Mouse (Mus musculus): Measurements from ENCODE around the gene Gmcl1.

Gene Gmcl1

GRCm38 (mm10) chr6:86732276-86733173 is 658 bp downstream of the Gmcl1 start:
- no peak for DNase-seq

- DNase-seq, result no peak
Observed at GRCm38 (mm10) chr6:86728711-86729110, 4.5 kb downstream of the Gmcl1 start.

GRCm38 (mm10) chr6:86721977-86722376 is 11.2 kb downstream of the Gmcl1 start:
- DNase-seq, result no peak

GRCm38 (mm10) chr6:86708072-86708774 is 25.0 kb downstream of the Gmcl1 start:
- DNase-seq, result no peak

- no peak for DNase-seq
Observed at GRCm38 (mm10) chr6:86702577-86702976, 30.6 kb downstream of the Gmcl1 start.

- DNase-seq, result no peak
Observed at GRCm38 (mm10) chr6:86697903-86698302, 35.3 kb downstream of the Gmcl1 start.

GRCm38 (mm10) chr6:86696213-86696612 is 37.0 kb downstream of the Gmcl1 start:
- no peak for DNase-seq

- DNase-seq, result peak; percentile 68 to 72
Observed at GRCm38 (mm10) chr6:86694465-86694864, 38.7 kb downstream of the Gmcl1 start.

GRCm38 (mm10) chr6:86689671-86690070 is 43.5 kb downstream of the Gmcl1 start:
- DNase-seq, result no peak

GRCm38 (mm10) chr6:86686971-86687370 is 46.2 kb downstream of the Gmcl1 start:
- DNase-seq, result no peak

GRCm38 (mm10) chr6:86684655-86685011 is 48.5 kb downstream of the Gmcl1 start:
- DNase-seq, result no peak

- peak; percentile 94 to 95 for DNase-seq
Observed at GRCm38 (mm10) chr6:86683872-86684654, 49.1 kb downstream of the Gmcl1 start, which contains the start of gene Snrnp27. TSS of gene Snrnp27 (minus strand) at chr6:86684522.

GRCm38 (mm10) chr6:86681289-86681688 is 51.9 kb downstream of the Gmcl1 start:
- DNase-seq, result no peak

GRCm38 (mm10) chr6:86678341-86678740 is 54.8 kb downstream of the Gmcl1 start:
- peak; percentile 37 to 65 for DNase-seq

- DNase-seq, result peak; percentile 17 to 47
Observed at GRCm38 (mm10) chr6:86670873-86671272, 62.3 kb downstream of the Gmcl1 start.

GRCm38 (mm10) chr6:86669240-86669727 is 63.9 kb downstream of the Gmcl1 start:
- DNase-seq, result peak; percentile 100

GRCm38 (mm10) chr6:86668580-86669239 is 64.5 kb downstream of the Gmcl1 start, which contains the start of gene Mxd1:
TSS of gene Mxd1 (minus strand) at chr6:86669161.
- DNase-seq, result no peak

- no peak for DNase-seq
Observed at GRCm38 (mm10) chr6:86667061-86667460, 66.1 kb downstream of the Gmcl1 start.

- peak in 1 of 2 experiments; percentile 14 for DNase-seq
Observed at GRCm38 (mm10) chr6:86665560-86666307, 67.4 kb downstream of the Gmcl1 start.

- DNase-seq, result no peak
Observed at GRCm38 (mm10) chr6:86665076-86665475, 68.1 kb downstream of the Gmcl1 start.

- DNase-seq, result no peak
Observed at GRCm38 (mm10) chr6:86660161-86660877, 72.9 kb downstream of the Gmcl1 start.

Measured in kidney, postnatal 4 days (tissue).